Mouse (Mus musculus) megakaryocyte, embryonic 14.5 days (primary cell): ENCODE results near the gene Hoxa6. TPM values are rescaled to one million over a fixed set of nuclear protein-coding genes. Genes with fewer than 3 reads are reported as not detected.

Experiments
- H3K27me3 ChIP-seq: replicated peaks from 2 replicates; pipeline ENCODE3; 2012; ENCODE audit warnings: inconsistent platforms
- H3K36me3 ChIP-seq: replicated peaks from 2 replicates; pipeline ENCODE3; 2012; ENCODE audit warnings: low read length, inconsistent platforms, mixed read lengths
- H3K4me1 ChIP-seq: 2 replicates; pipeline ENCODE4 v1.6.1; 2012; ENCODE audit warnings: inconsistent platforms
- H3K4me3 ChIP-seq: replicated peaks from 2 replicates; pipeline ENCODE3; 2012; ENCODE audit warnings: moderate library complexity, mild to moderate bottlenecking, inconsistent platforms
- H3K9me3 ChIP-seq: 2 replicates; pipeline ENCODE4 v1.6.1; 2012; ENCODE audit warnings: inconsistent platforms
- FLI1 ChIP-seq: IDR thresholded peaks from 2 replicates; pipeline ENCODE4 v1.6.1; 2012; ENCODE audit warnings: low read length, inconsistent platforms, mixed read lengths
- GATA1 ChIP-seq: IDR thresholded peaks from 3 replicates; pipeline ENCODE4 v1.6.1; 2012; ENCODE audit warnings: mixed read lengths, low read length, inconsistent platforms, borderline replicate concordance
- polyA plus RNA-seq: library from polyadenylated mRNA; stranded (reverse); fragments of >175 nt; gene quantifications from 2 replicates; pipeline ENCODE4 v1.2.3, GENCODE M21; 2012; ENCODE audit warnings: low replicate concordance; ENCODE audit not compliant: insufficient read depth

Hoxa6 gene
- polyA plus RNA-seq, 1 experiment: not detected

DNA sequence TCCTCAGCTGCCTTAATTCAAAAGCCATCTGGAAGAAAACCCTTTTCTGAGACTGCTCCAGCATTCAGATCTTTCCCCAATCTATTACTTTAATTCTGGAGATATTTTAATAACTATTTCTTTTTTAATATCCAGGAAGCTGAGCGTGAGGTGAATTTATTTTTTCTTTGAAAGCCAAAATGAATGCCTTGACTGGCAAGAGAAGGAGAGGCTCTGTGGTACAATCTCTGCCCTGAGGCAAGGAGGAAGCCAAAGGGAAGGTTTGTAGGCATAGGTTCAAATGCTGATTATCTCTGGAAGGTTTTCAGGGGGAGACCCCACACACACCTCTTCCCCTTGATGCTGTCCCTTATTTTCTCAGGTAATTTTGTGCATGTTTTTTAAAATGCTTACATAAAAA, 41.3 kb downstream of the Hoxa6 start:
- Histone ChIP-seq H3K27me3 (peaks cover 73% of the 10 kb centered on the region), H3K36me3 (peaks cover 4% of the 10 kb centered on the region), H3K4me3 (no peak overlapping the region), H3K9me3 (peaks cover 27% of the 10 kb centered on the region), H3K4me1 (peaks cover 18% of the 10 kb centered on the region)
- TF ChIP-seq FLI1 (no peak), GATA1 (no peak)

DNA sequence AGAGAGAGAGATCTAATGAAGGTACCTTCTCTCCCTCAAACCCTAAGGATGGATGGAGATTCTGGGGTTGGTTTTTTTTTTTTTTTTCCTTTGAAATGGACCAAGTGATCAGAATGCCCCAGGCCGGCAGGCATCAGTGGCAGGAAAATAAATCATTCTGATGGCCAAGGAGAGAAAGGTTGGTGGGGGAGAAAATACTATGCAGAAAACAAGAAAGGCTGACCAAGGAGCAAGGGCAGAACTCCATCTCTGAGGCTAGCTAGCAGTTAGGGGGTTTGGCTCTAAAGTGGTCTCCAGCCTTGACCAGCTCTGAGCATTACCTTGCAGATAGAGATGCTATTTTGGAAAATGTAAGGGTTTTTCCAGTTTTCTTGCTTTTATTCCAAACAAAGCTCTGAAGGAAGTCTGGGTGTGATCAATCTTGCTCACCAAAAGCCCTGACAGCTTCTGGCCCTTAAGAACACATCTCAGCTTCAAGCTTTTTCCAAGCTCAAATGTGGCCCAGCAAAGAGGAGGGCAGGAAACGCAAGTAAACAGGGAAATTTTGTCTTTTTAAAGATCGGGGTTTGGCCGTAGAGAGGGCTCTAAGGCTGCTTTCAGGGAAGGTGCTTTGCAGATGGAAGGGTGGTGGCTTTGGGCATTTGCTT, 42.0 kb downstream of the Hoxa6 start:
- peaks cover 4% of the 10 kb centered on the region for H3K36me3 ChIP-seq
- H3K4me1 ChIP-seq: peaks cover 18% of the 10 kb centered on the region
- H3K4me3 ChIP-seq: no peak overlapping the region
- peaks cover 27% of the 10 kb centered on the region for H3K9me3 ChIP-seq
- H3K27me3 ChIP-seq: peaks cover 72% of the 10 kb centered on the region
- no peak for TF ChIP-seq FLI1
- TF ChIP-seq GATA1: no peak

DNA sequence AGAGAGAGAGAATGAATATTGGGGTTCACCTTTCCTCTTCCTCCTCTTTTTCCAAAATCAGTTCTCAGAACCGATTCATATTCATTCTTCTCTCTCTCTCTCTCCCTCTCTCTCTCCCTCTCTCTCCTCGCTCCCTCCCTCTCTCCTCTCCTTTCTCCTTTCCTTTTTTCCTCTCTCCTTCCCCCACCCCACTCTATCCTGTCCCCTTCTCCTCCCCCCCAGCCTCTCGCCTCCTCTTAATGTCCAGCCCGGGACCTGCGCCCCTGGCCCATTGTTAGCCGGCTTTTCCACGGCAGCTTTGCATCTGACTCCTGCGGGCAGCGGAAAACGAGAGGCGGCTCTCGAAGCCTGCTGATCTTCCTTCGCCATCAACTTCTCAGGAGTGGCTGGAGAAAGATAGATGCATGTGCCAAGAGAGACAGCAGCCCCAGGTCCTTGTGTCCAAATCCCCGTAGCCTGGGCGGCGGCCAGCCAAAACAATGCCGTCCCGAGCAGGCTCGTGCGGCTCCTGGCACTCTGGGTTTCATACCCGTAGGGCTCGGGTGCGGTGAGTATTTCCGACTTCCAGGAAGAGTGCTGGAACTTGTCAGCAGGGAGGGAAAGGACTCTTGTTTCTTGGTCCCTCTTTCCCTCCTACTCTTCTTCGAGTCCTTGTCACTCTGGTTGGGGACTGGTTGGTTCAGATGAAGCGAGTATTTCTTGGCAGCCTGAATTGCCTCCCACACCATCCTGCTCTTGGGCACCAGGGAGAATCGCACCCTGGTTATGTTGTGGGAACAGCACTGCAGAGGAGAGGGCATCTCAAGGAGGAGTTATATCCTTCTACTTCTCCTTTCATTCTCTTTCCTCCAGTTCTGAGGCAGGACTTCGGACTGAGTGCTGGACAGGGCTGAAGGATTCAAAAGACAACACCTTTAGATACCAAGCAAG, 42.8 kb downstream of the Hoxa6 start:
- peaks cover 65% of the 10 kb centered on the region for H3K27me3 ChIP-seq
- H3K4me1 ChIP-seq: peaks cover 21% of the 10 kb centered on the region
- H3K36me3 ChIP-seq: peaks cover 4% of the 10 kb centered on the region
- peaks cover 27% of the 10 kb centered on the region for H3K9me3 ChIP-seq
- no peak overlapping the region for H3K4me3 ChIP-seq
- TF ChIP-seq GATA1 (no peak), FLI1 (no peak)

DNA sequence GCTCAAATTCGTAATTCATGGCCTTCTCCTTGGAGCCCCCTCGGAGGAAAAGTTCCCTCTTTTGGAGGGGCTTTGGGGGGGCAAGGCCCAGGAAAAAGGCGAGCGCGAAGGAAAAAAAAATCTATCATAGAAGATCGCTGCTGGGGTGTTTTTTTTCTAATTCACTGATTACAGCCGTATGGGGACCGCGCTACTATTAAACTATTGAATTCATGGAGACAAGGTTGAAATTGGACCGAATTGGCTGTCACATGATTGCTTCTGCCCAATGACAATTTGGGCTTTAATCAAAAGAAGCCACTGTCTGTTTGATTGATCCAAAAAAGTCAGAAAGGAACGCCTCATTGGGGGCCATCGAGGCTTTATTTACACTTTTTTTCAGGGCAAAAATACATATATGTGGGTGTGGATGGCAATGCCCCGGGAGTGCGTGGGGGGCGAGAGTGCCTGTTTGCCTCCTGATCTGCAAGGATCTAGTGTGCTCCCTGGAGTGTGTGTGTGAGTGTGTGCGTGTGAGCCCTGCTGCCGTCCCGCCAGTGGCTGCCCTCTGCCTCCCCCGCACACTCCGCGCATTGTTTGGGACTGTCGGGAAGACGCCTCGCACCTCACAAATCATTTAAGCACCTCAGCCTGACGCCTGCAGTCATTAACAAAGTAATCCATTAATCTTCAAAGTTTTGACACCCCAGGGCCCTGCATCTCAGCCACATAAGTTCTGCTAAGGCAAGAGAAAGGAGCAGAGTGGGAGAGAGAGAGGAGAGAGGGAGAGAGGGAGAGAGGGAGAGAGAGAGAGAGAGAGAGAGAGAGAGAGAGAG, 43.7 kb downstream of the Hoxa6 start, which contains the start of gene Hoxa2:
Gene Hoxa2 (minus strand): TSS at position 206 of the 815 bp plus-strand sequence.
- H3K4me1 ChIP-seq: peaks cover 28% of the 10 kb centered on the region
- peaks cover 65% of the 10 kb centered on the region for H3K27me3 ChIP-seq
- no peak for TF ChIP-seq GATA1
- no peak for TF ChIP-seq FLI1
- peaks cover 4% of the 10 kb centered on the region for H3K36me3 ChIP-seq
- H3K4me3 ChIP-seq: peak within 1 kb of the TSS; percentile 70
- peaks cover 27% of the 10 kb centered on the region for H3K9me3 ChIP-seq

DNA sequence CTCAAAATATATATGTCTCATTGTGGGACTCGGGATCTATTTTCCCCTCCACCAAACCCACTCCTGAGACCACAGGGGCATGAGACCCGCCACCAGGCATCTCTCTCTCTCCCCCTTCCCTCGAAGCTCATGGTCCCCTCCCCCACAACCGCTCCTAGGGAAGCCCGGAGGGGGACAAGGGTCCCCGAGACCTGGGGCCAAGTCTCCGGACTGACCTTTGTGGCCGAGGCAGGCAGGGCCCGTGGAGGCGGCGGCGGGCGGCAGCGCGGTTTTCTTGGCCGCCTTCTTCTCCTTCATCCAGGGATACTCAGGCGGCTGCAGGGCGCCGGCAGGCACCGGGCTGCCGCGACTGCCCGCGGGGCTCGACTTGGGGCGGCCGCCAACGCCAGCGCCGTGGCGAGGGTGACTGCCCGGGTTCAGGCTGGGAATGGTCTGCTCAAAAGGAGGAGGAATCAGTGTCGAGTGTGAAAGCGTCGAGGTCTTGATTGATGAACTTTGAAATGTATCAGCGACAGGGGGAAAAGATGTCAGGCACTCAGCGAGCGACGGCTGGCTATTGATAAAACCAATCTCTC, 44.4 kb downstream of the Hoxa6 start:
- peaks cover 69% of the 10 kb centered on the region for H3K27me3 ChIP-seq
- peak overlapping the region; percentile 70 for H3K4me3 ChIP-seq
- peaks cover 34% of the 10 kb centered on the region for H3K4me1 ChIP-seq
- peaks cover 27% of the 10 kb centered on the region for H3K9me3 ChIP-seq
- H3K36me3 ChIP-seq: peaks cover 4% of the 10 kb centered on the region
- no peak for TF ChIP-seq GATA1
- TF ChIP-seq FLI1: no peak

DNA sequence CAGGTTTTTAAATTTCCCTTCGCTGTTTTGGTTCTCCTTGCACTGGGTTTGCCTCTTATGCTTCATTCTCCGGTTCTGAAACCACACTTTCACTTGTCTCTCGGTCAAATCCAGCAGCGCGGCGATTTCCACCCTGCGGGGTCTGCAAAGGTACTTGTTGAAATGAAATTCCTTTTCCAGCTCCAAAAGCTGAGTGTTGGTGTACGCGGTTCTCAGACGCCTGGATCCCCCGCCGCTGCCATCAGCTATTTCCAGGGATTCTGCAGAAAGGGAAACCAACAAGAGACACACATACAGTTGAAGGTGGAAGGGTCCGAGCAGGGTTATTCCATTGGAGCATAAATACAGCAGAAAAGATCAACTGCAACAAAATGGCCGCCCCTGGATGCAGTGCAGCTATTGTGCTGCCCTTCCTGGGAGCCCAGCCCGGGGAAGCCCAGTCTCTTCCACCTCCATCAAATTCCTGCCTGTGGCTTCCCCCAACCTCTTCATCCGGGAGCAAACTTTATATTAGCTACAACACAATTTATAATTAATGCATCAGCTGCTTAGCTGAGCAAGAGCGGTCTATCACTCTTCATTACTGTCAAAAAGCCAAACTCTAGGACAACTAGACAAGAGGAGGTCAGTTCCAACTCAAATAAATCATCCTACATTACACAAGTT, 45.0 kb downstream of the Hoxa6 start:
- Histone ChIP-seq H3K36me3 (peaks cover 4% of the 10 kb centered on the region), H3K9me3 (peaks cover 24% of the 10 kb centered on the region), H3K4me3 (no peak overlapping the region), H3K27me3 (peaks cover 72% of the 10 kb centered on the region), H3K4me1 (peaks cover 40% of the 10 kb centered on the region)
- TF ChIP-seq GATA1 (no peak), FLI1 (no peak)

DNA sequence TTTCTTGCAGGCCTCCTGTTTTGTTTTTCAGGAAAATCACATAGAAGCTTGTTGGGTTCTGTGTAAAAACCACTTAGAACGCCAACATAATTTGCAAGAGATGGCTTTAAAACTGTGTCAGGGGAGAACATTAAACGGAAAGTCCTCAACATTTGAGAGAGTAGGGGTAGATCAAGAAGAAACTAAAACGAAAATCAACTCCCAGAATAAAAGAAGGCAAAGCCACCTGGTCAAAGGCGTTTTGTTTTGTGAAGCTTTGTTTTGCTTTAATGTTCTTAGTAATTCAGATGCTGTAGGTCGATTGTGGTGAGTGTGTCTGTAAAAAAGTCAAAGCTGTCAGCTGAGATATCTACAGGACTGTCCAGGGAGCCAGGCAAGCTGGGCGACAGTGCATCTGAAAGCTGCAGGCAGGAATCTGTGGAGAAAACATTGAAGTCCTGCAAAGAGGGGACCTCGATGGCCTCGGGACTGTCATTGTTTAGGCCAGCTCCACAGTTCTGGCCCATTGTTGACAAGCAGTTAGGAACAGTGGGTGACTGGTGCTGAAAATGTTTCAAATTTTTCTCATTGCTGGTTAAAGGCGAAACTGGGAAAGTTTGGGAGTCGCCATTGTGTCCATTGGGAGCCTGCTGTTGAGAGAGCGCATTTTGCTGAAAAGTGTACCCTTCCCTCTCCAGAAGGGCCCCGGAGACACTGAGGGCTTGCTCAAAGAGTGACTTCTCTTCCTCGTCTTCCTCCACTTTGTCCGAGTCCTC, 45.7 kb downstream of the Hoxa6 start:
- Histone ChIP-seq H3K4me3 (no peak overlapping the region), H3K4me1 (peaks cover 47% of the 10 kb centered on the region), H3K9me3 (peaks cover 21% of the 10 kb centered on the region), H3K36me3 (peaks cover 4% of the 10 kb centered on the region), H3K27me3 (peaks cover 75% of the 10 kb centered on the region)
- no peak for TF ChIP-seq FLI1
- TF ChIP-seq GATA1: no peak

DNA sequence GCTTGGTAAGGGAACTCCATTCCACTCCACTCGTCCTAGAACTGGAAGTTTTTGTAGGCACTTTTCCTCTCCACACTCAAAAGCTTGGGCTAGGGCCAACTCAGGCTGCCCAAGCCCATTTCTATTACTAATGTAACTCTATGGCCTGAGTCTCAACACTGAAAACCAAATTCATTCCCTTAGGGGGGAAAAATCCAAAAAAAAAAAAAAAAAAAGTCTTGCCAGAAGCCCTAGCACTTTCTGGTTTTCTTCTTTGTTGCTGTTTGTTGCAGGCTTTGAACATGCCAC, 46.5 kb downstream of the Hoxa6 start:
- peaks cover 4% of the 10 kb centered on the region for H3K36me3 ChIP-seq
- H3K4me3 ChIP-seq: no peak overlapping the region
- H3K4me1 ChIP-seq: peaks cover 55% of the 10 kb centered on the region
- H3K27me3 ChIP-seq: peaks cover 76% of the 10 kb centered on the region
- peaks cover 18% of the 10 kb centered on the region for H3K9me3 ChIP-seq
- no peak for TF ChIP-seq GATA1
- TF ChIP-seq FLI1: no peak
